In the genomic region with DNA sequence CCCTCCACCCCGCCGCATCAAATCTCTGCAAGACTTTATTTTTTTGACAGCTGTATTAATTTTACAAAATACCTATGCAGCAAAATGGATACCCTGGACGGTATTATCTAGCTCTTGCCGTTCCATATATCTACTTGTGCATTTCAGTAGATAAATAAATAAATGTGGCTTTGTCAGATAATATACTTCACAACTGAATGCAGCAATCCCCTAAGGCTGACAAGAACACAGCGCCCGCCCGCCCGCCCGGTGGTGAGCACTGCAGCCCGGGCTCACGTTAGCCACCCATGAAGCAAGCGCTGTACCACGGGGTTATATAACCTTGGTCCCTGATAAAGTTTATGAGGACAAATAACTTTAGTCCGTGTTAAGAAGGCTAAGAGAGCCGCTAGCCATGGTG, we compare ENCODE assay signal across 26 mouse cellular contexts.
DNase-seq lines count a peak whose midpoint lies in the region; ATAC-seq and TF ChIP-seq lines count a peak whose summit lies in the region.
"Had no signal": no experiment of that assay in that cellular context is flagged by ENCODE, and none has a peak within 500 bp of the region (broad histone marks: within the 10 kb centered on the region; RNA-seq: fewer than 3 reads in every experiment).

No protein-coding gene starts in this region.

- H3K36me3 ChIP-seq in MEL (ENCODE audit: control insufficient read depth in 1 of 2, insufficient read depth in 2 of 2, low read length in 2 of 2) = peaks cover 0 to 11% of the 10 kb centered on the region in 2 experiments; a peak in 2 of 4 replicates
- H3K36me3 ChIP-seq in liver, embryonic 13.5 days = no peaks in the 10 kb centered on the region
- H3K36me3 ChIP-seq in midbrain, embryonic 14.5 days (ENCODE audit: control insufficient read depth, insufficient read depth, low read length) = no peaks in the 10 kb centered on the region
- H3K36me3 ChIP-seq in midbrain, postnatal 0 days (ENCODE audit: insufficient read depth, low read length) = no peaks in the 10 kb centered on the region
- H3K36me3 ChIP-seq: embryonic facial prominence, embryonic 10.5 days; heart, embryonic 15.5 days; limb, embryonic 10.5 days; midbrain, embryonic 12.5 days; neural tube, embryonic 15.5 days had no signal

- H3K4me2 ChIP-seq in liver, embryonic 13.5 days = no peak overlapping the region
- no peak overlapping the region for H3K4me2 ChIP-seq in midbrain, embryonic 14.5 days (ENCODE audit: low read length)
- no peak overlapping the region for H3K4me2 ChIP-seq in midbrain, postnatal 0 days (ENCODE audit: low read depth, low read length, poor library complexity, severe bottlenecking)
- H3K4me2 ChIP-seq: heart, embryonic 15.5 days; midbrain, embryonic 12.5 days; neural tube, embryonic 15.5 days had no signal

- no peak for TF ChIP-seq RAD21 in MEL (IDR thresholded peaks at IDR 0.05; ENCODE audit: low read depth, low read length)

- 37% methylated on average over 15 of the region's 15 CpGs for WGBS in liver, embryonic 13.5 days (ENCODE audit: insufficient replicate concordance)
- 81% methylated on average over 15 of the region's 15 CpGs for WGBS in midbrain, embryonic 14.5 days
- 80% methylated on average over 15 of the region's 15 CpGs for WGBS in midbrain, postnatal 0 days

- H3K9ac ChIP-seq in MEL (ENCODE audit: control insufficient read depth, low read depth, low read length, poor library complexity, severe bottlenecking) = no peak overlapping the region
- no peak overlapping the region for H3K9ac ChIP-seq in liver, embryonic 13.5 days
- H3K9ac ChIP-seq in midbrain, embryonic 14.5 days (replicated peaks; ENCODE audit: low read length) = no peak overlapping the region
- no peak overlapping the region for H3K9ac ChIP-seq in midbrain, postnatal 0 days (replicated peaks; ENCODE audit: low read length, poor library complexity, severe bottlenecking)
- H3K9ac ChIP-seq: heart, embryonic 15.5 days; midbrain, embryonic 12.5 days; neural tube, embryonic 15.5 days had no signal

- peak overlapping the region in 1 of 2 experiments; percentile 2; a peak in 1 of 4 replicates for H3K4me3 ChIP-seq in MEL (ENCODE audit: control insufficient read depth in 1 of 2, insufficient read depth in 1 of 2, low read depth in 2 of 2, low read length in 2 of 2)
- no peak overlapping the region for H3K4me3 ChIP-seq in liver, embryonic 13.5 days (replicated peaks)
- H3K4me3 ChIP-seq in midbrain, embryonic 14.5 days (replicated peaks; ENCODE audit: low read depth, low read length) = no peak overlapping the region
- no peak overlapping the region for H3K4me3 ChIP-seq in midbrain, postnatal 0 days (ENCODE audit: low read depth, low read length)
- H3K4me3 ChIP-seq: embryonic facial prominence, embryonic 10.5 days; heart, embryonic 15.5 days; limb, embryonic 10.5 days; midbrain, embryonic 12.5 days; myocyte; neural tube, embryonic 15.5 days had no signal

- no peaks in the 10 kb centered on the region for H3K9me3 ChIP-seq in MEL (replicated peaks; ENCODE audit: insufficient read depth, low read length)
- H3K9me3 ChIP-seq in liver, embryonic 13.5 days (replicated peaks) = no peaks in the 10 kb centered on the region
- H3K9me3 ChIP-seq in midbrain, embryonic 14.5 days (ENCODE audit: control insufficient read depth, low read length) = no peaks in the 10 kb centered on the region
- H3K9me3 ChIP-seq in midbrain, postnatal 0 days (ENCODE audit: low read length) = no peaks in the 10 kb centered on the region
- H3K9me3 ChIP-seq: embryonic facial prominence, embryonic 10.5 days; heart, embryonic 15.5 days; limb, embryonic 10.5 days; midbrain, embryonic 12.5 days; neural tube, embryonic 15.5 days had no signal

- H3K4me1 ChIP-seq in MEL (ENCODE audit: control insufficient read depth in 1 of 2, insufficient read depth in 2 of 2, low read length in 2 of 2) = peaks cover 2 to 5% of the 10 kb centered on the region in 2 experiments
- peaks cover 42% of the 10 kb centered on the region for H3K4me1 ChIP-seq in liver, embryonic 13.5 days (replicated peaks)
- H3K4me1 ChIP-seq in midbrain, embryonic 14.5 days (ENCODE audit: control insufficient read depth, insufficient read depth, low read length) = no peaks in the 10 kb centered on the region
- H3K4me1 ChIP-seq in midbrain, postnatal 0 days (ENCODE audit: insufficient read depth, low read length) = no peaks in the 10 kb centered on the region
- H3K4me1 ChIP-seq: heart, embryonic 15.5 days; limb, embryonic 10.5 days; midbrain, embryonic 12.5 days; neural tube, embryonic 15.5 days had no signal

- peak; percentile 74 for ATAC-seq in erythroid progenitor cell, adult 5-6 weeks (replicated peaks; ENCODE audit: low FRiP score, poor library complexity, severe bottlenecking)
- ATAC-seq in liver, embryonic 13.5 days (ENCODE audit: low read depth) = peak; percentile 94
- no peak for ATAC-seq in midbrain, embryonic 14.5 days (ENCODE audit: low FRiP score, low TSS enrichment)
- ATAC-seq in midbrain, postnatal 0 days (ENCODE audit: low FRiP score) = no peak
- ATAC-seq: forebrain, embryonic 14.5 days; hindbrain, postnatal 0 days; Patski had no signal

- no peaks in the 10 kb centered on the region for H3K79me2 ChIP-seq in MEL (ENCODE audit: control insufficient read depth, insufficient read depth, low read length, poor library complexity)

- no peak overlapping the region for H3K27ac ChIP-seq in MEL (ENCODE audit: control insufficient read depth, low read depth, low read length)
- peak overlapping the region; percentile 44; the same call in 1 of the 2 replicates for H3K27ac ChIP-seq in liver, embryonic 13.5 days
- no peak overlapping the region for H3K27ac ChIP-seq in midbrain, embryonic 14.5 days (replicated peaks; ENCODE audit: low read depth, low read length)
- no peak overlapping the region for H3K27ac ChIP-seq in midbrain, postnatal 0 days (ENCODE audit: low read depth, low read length)
- H3K27ac ChIP-seq: embryonic facial prominence, embryonic 10.5 days; heart, embryonic 15.5 days; hindbrain, postnatal 0 days; limb, embryonic 10.5 days; midbrain, embryonic 12.5 days; neural tube, embryonic 15.5 days had no signal

- peak; percentile 87 to 93 for TF ChIP-seq EP300 in MEL (IDR thresholded peaks at IDR 0.05; ENCODE audit: low read depth in 1 of 2, low read length in 2 of 2)

- DNase-seq in MEL (ENCODE audit: low read depth, low spot score) (peak; percentile 79), MEL-GATA-1-ER (ENCODE audit: extremely low read depth, low read depth) (peak; percentile 34)
- no peak for DNase-seq in liver, embryonic 13.5 days
- no peak for DNase-seq in midbrain, embryonic 14.5 days
- no peak for DNase-seq in midbrain, postnatal 0 days (ENCODE audit: low spot score)
- DNase-seq in spleen, adult 12 weeks (ENCODE audit: low spot score) = no peak
- DNase-seq in cerebellum, postnatal 14 days = no peak
- DNase-seq: cerebellum, adult 11-12 months; cerebellum, postnatal 36 days; gastrocnemius, postnatal 14 days; kidney, adult 2 months; kidney, postnatal 36 days; lung, adult 2 months; lung, postnatal 4 days; right cerebral cortex, postnatal 14 days; thymus, adult 2 months had no signal

- no peak for TF ChIP-seq POLR2A in MEL (IDR thresholded peaks at IDR 0.05; ENCODE audit: control insufficient read depth in 1 of 2, insufficient read depth in 1 of 2, low read depth in 1 of 2, low read length in 2 of 2, poor library complexity in 1 of 2)

- no peak for TF ChIP-seq CTCF in MEL (IDR thresholded peaks at IDR 0.05 in 2 of 3, conservative IDR thresholded peaks at IDR 0.05 in 1 of 3; ENCODE audit: control insufficient read depth in 1 of 3, insufficient read depth in 1 of 3, low read depth in 2 of 3, low read length in 3 of 3, poor library complexity in 1 of 3, severe bottlenecking in 1 of 3)
- no peak for TF ChIP-seq CTCF in midbrain, postnatal 0 days (IDR thresholded peaks at IDR 0.05)

- no peaks in the 10 kb centered on the region for H3K27me3 ChIP-seq in MEL (ENCODE audit: control insufficient read depth in 1 of 2, insufficient read depth in 2 of 2, low read length in 2 of 2)
- H3K27me3 ChIP-seq in liver, embryonic 13.5 days = no peaks in the 10 kb centered on the region
- H3K27me3 ChIP-seq in midbrain, embryonic 14.5 days (ENCODE audit: control insufficient read depth, insufficient read depth, low read length) = no peaks in the 10 kb centered on the region
- no peaks in the 10 kb centered on the region for H3K27me3 ChIP-seq in midbrain, postnatal 0 days (ENCODE audit: insufficient read depth, low read length)
- H3K27me3 ChIP-seq: heart, embryonic 15.5 days; midbrain, embryonic 12.5 days; neural tube, embryonic 15.5 days; Patski had no signal

TF ChIP-seq in MEL, 35 proteins besides CTCF, POLR2A, EP300 and RAD21:
- TF ChIP-seq TCF12 (IDR thresholded peaks at IDR 0.05; ENCODE audit: low read depth, low read length) = peak; percentile 96
- TF ChIP-seq TBP (IDR thresholded peaks at IDR 0.05; ENCODE audit: low read depth, low read length) = peak; percentile 61
- TF ChIP-seq HCFC1 (IDR thresholded peaks at IDR 0.05; ENCODE audit: low read depth, low read length) = no peak
- no peak for TF ChIP-seq MXI1 (IDR thresholded peaks at IDR 0.05; ENCODE audit: low read depth, low read length)
- TF ChIP-seq MAFK (IDR thresholded peaks at IDR 0.05; ENCODE audit: borderline replicate concordance, low read depth, low read length) = peak; percentile 66; the same call in 1 of the 2 replicates
- TF ChIP-seq USF1 (IDR thresholded peaks at IDR 0.05; ENCODE audit: low read depth, low read length) = no peak
- no peak for TF ChIP-seq POLR2AphosphoS2 (IDR thresholded peaks at IDR 0.05; ENCODE audit: low read length)
- peak; percentile 83 for TF ChIP-seq ETS1 (IDR thresholded peaks at IDR 0.05; ENCODE audit: low read depth, low read length)
- no peak for TF ChIP-seq ZKSCAN1 (IDR thresholded peaks at IDR 0.05; ENCODE audit: low read depth, low read length)
- 0 out of 2 replicates have a peak, but pooled peaks have one; percentile 9 for TF ChIP-seq SIN3A (IDR thresholded peaks at IDR 0.05; ENCODE audit: low read length)
- 0 out of 2 replicates have a peak, but pooled peaks have one; percentile 38 for TF ChIP-seq BHLHE40 (IDR thresholded peaks at IDR 0.05; ENCODE audit: borderline replicate concordance, low read depth, low read length)
- TF ChIP-seq TAL1 (IDR thresholded peaks at IDR 0.05; ENCODE audit: low read length) = peak; percentile 38; the same call in 1 of the 2 replicates
- TF ChIP-seq MYB (IDR thresholded peaks at IDR 0.05; ENCODE audit: low read depth, low read length) = peak; percentile 41; the same call in 1 of the 2 replicates
- peak; percentile 94 for TF ChIP-seq RCOR1 (IDR thresholded peaks at IDR 0.05; ENCODE audit: low read depth, low read length)
- TF ChIP-seq ZNF384 (IDR thresholded peaks at IDR 0.05; ENCODE audit: low read depth, low read length) = peak; percentile 64
- TF ChIP-seq GATA1 (IDR thresholded peaks at IDR 0.05; ENCODE audit: low read depth, low read length) = peak; percentile 93
- TF ChIP-seq NELFE (IDR thresholded peaks at IDR 0.05; ENCODE audit: low read depth, low read length) = no peak
- peak; percentile 91; the same call in 1 of the 2 replicates for TF ChIP-seq UBTF (IDR thresholded peaks at IDR 0.05; ENCODE audit: borderline replicate concordance, insufficient read depth, low read depth, low read length)
- TF ChIP-seq POLR2AphosphoS5 (IDR thresholded peaks at IDR 0.05; ENCODE audit: borderline replicate concordance, low read depth, low read length) = no peak

Comparison
In these comparisons a context has a peak if more than half of its experiments do, and no peak if none do; other contexts are left out.
1. DNase-seq: peak in MEL (single experiment) and MEL-GATA-1-ER (single experiment); none in liver, embryonic 13.5 days (single experiment), midbrain, embryonic 14.5 days (single experiment), midbrain, postnatal 0 days (single experiment), spleen, adult 12 weeks (single experiment) and cerebellum, postnatal 14 days (0 of 2).
2. ATAC-seq: peak in erythroid progenitor cell, adult 5-6 weeks (single experiment) and liver, embryonic 13.5 days (single experiment); none in midbrain, embryonic 14.5 days (single experiment) and midbrain, postnatal 0 days (single experiment).